Mouse (Mus musculus): Measurements from ENCODE around the gene Gm49388.

- no peak for TF ChIP-seq CTCF (IDR thresholded peaks at IDR 0.05; ENCODE audit: low read depth)
- TF ChIP-seq EP300 (IDR thresholded peaks at IDR 0.05; ENCODE audit: low read depth): no peak
Measured at GRCm38 (mm10) chr7:127776426-127776825, 9.0 kb upstream of the Gm49388 start, which contains the start of gene Setd1a.
